Mouse (Mus musculus) testis, postnatal 14 days (tissue): ENCODE data around the gene Gpm6a.
"Not testable (repeated sequence)": the region's sequence is repeated elsewhere in the genome, so short reads cannot be mapped to it uniquely, and the experiment has no call there.

ENCODE experiments used
- DNase-seq: peaks from one replicate; pipeline ENCODE4 v3.0.0; 2021; ENCODE audit warnings: low spot score

Gene Gpm6a

DNA sequence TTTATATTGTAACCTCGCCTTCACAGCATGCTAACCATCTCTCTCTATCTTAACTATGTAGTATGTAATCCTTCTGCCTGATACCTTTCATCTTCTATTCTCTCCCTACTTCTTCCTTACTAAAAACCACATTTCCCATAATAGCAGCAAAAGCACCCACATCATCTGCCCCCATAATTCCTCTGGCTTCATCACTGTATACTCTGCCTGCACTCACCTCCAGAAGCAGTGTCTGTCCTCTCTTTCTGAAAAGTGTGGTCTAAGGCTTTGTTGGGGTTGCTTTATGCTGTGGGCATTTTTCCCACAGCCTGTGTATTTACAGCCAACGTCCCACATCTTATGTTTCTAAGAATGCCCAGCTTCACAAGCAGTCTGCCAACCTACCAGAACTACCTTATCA lies 57.6 kb downstream of the Gpm6a start:
- no peak for DNase-seq

DNA sequence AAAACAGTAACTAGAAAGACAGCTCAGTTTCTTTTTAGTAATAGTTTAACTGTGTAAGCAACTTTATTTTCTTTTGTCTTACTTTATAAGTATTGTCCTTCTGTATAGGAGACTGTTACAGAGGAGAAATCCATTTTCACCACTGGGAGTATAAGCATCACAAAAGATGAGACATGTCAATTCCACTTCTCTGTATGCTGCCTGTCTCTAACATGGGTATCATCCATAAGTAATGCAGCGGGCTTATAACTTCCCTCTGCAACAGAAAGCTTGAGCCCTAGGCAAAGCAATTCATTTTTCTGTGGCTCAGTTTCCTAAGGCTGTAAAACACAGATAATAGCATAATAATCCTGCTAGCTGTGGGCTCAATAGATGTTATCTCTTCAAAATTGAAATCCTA lies 62.4 kb downstream of the Gpm6a start:
- DNase-seq, result no peak

DNA sequence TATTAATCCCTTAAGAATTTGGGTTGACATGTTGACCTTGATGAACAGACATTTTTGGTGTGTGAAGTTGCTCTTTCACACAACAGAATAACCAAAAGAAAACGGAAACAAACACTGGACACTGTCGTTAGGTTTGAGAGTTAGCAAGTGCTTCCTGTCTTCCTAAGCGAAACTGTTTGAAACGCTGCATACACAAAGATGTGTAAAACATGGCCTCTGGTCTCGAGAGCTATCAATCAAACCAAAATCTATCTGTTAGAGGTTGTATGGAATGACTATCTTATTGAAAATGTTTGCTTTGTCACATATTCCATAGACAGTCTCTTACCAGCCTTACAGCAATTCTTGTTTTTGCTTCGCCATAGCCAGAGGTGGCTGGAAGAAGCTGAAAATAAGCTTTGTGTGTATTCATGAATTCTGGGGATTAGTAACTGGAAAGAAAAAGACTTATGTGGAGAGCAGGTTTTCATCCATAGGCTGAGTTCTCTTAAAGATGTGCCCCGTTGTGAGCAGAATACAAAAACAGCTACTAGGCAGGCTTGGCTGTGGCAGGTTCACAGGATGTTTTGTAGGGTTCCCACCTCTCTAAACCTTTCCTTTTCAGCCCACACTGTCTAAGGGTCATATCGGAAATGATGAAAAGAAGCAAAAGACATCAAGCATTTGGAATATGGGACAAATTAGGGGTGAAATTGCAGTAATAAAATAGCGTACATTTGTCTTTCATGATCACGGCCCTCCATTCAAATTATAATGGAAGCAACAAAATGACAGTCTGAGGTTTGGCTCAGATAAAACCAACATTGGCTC lies 71.4 kb downstream of the Gpm6a start:
- no peak for DNase-seq

DNA sequence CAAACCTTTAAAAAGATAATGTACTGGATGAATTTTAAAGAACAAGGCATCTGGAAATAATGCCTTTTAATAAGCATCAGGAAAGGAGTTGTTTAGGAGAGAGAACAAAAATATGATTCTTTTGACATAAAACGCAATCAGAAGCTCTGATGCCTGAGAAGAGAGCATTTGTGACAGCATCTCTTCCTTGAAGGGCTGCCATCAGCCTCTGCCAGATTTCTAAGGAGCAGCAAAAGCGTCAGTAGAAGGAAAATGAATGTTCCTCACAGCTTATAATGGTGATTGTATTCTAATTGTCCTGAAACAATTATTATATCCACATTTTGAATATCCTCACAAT lies 72.0 kb downstream of the Gpm6a start:
- DNase-seq, result no peak

DNA sequence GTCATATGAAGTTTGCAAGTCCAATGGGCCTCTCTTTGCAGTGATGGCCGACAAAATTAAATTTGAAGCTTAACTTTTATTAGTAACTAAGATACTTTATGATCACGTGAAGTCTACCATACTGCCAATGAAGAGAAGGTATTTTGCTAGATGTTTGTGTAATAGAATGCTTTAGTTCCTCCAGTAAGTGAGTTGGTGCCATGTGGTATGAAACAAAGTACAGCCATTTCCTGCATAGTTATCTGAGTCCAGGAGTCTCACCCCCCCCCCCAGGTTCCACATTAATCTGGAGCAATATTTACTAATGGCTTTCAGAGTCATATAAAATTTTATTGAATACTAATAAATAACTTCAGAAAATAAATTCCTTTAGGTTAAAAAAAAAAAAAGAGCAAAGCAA lies 73.7 kb downstream of the Gpm6a start:
- no peak for DNase-seq

DNA sequence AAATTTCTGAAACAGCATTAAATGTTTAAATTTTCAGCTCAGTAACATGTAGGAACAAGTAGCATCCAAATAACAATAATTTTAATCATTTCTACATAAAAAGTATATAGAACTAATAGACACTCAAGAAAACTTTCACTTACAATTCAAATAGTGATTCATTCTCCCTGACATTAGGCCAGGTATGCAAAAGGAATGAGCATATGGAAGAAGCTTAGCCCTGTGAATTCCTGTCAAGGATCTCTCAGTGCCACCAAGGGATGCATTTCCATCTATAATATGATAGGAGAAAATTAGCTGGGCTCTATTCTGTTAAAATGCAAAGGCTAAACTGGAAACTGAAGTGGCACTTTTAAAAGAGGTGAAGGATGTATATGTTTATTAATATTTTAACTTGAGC lies 76.5 kb downstream of the Gpm6a start:
- no peak for DNase-seq

DNA sequence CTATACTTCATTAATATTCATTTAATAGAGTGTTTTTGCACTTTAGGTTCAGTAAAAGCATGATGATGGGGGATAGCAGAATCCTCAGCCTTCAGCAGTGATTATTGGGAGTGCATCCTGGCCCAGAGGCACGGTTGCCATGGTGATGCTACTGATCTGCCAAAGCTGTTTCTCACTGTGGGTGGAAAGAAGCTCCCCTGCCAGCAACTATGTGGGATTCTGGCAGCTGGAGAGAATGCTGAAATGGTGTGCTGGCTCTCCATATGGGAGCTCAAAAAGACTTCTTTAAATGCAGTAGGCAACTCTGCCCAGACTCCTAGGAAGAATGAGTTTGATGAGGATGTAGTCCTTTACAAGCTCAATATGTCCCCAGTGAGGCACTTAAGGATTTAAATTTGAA lies 79.7 kb downstream of the Gpm6a start:
- no peak for DNase-seq

DNA sequence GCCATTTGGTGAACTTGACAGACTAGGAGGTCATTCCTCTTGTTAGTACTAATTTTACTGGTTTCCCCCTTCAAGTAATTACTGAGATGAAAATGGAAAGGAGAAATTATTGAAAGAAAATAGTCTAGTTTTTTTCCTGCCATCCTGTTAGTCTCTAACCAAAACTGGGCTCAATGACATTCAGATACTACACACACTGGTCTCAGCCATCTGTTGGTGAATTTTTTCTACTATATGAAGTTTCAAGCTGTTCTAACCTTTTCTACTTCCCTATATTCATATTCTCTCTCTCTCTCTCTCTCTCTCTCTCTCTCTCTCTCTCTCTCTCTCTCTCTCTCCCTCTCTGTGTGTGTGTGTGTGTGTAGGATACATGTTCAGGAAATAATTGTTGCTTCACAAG lies 80.8 kb downstream of the Gpm6a start:
- no peak for DNase-seq

DNA sequence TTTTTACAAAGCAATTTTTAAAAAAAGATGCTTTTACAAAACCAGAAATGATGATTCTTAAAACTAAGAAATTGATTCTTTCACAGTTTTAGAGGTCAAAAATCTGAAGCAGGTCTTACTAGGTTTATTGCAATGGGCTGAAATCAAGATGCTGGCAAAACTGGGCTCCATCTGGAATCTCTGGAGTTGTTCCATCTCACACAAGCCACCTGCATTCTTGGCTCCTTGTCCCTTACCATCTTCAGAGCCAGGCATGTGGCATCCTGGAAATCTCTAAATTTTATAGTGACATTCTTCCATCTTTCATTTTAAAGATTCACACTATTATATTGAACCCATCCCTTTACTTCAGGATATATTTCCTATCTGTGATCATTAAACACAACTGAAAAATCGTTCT lies 88.3 kb downstream of the Gpm6a start:
- DNase-seq, result no peak

DNA sequence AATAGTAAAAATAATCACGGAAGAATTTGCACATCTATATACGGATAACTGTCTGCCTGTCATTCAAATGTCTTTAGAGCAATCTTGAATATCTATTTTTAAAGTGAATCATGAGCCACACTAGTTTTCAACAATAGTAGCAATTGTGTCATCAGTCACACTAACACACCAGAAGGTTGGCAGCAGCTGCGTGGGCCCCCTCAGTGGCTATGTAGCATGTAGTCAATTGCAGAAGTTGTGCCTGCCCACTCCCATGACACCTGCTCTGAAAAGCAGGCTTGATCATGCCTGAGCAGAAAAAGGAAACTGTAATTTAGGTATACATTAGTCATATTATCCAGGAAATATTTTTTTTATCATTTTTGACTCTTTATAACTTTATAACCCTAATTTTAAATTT lies 93.8 kb downstream of the Gpm6a start:
- DNase-seq, result no peak

DNA sequence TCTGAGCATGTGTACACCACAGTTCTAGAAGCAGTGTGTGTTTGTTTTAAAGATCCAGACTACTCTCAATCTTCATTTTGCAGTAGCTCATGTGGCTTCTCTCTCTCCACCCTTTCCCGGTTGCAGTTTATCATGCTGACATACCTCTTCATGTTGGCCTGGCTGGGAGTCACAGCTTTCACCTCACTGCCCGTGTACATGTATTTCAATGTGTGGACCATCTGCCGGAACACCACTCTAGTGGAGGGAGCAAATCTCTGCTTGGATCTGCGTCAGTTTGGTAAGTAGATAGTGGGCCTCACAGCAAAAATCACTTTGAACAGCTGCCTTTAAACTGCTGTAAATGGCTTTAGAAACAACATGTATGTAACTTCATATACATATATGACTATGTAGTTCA lies 95.3 kb downstream of the Gpm6a start:
- DNase-seq, result no peak

DNA sequence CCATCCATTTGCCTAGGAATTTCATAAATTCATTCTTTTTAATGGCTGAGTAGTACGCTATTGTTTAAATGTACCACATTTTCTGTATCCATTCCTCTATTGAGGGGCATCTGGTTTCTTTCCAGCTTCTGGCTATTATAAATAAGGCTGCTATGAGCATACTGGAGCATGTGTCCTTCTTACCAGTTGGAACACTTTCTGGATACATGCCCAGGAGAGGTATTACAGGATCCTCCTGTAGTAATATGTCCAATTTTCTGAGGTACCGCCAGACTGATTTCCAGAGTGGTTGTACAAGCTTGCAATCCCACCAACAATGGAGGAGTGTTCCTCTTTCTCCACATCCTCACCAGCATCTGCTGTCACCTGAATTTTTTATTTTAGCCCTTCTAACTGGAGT lies 114.2 kb downstream of the Gpm6a start:
- DNase-seq, result not testable (repeated sequence)

DNA sequence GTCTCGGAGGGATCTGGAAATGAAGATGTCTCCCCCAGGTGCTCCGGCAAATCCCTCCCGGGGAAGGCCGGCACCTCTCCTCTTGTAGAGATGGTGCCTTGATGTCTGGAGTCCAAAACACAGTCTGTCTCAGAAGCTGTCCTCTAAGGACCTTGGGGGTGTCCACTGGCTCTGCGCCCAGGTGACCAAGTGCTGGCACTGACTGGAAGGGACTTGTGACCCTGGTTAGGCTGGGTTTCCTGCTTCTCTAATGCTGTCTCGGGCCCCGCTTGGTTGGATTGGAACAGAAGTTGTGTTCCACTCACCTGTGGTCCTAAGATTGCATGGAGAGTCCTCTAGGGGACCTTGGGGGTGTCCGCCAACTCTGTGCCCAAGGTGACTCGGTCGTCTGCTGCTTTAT lies 118.8 kb downstream of the Gpm6a start:
- no peak for DNase-seq

DNA sequence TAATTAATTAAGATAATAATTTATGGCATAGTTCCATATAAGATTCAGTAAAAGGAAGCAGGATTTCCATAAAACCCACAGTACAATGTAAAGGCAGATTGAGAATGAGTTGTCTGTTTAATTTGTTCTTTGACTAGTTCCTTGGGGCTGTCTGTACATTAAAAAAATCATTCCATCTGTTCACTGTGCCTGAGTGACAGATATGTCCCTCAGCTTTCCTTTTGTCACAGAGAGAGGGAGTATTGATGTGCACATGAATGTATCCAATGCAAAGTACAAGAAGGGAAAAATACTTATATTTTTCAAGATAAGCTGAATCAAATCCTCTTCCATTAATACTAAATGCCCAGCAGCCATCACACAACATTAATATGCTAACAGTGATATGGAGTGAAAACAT lies 147.6 kb downstream of the Gpm6a start:
- DNase-seq, result no peak

DNA sequence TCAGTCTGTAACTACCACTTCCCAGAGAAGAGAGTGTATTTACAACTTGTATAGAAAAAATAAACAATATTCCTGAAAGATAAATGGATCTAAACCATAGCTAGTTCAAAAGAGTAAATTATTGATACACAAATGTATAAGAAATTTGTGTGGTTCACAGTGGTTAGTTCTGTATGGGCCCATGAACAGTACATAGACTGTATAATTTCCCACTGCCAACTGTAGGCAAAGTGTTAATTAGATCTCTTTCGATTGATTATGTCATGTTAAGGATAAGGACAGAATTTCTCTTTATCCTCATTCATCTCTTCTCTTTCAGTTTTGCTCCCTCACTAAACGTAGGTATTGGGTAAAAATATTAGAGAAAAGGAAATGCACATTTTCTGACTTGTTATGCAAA lies 148.4 kb downstream of the Gpm6a start:
- DNase-seq, result no peak

DNA sequence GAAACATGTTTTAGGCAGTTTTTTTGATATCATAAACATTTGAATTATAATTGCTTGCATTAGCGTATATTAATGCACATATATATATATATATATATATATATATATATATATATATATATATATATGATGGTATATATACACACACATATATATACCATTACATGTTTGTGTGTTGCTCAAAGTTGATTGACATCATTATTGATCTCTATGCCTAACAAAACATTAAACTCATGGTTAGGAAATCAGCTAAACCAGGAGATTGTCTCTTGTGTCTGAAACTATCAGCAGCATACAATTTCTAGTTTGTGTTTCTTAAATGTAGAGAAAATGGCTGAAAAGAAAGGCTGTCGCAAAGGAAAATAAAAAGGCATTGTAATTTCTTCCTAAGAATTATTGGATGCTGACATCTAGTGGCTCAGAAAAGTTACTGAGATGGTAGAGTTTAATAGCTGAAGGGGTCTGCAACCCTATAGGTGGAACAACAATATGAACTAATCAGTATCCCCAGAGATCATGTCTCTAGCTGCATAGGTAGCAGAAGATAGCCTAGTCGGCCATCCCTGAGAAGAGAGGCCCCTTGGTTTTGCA lies 149.3 kb downstream of the Gpm6a start:
- no peak for DNase-seq
